Mouse (Mus musculus): ENCODE measurements around the gene Ate1.

DNA sequence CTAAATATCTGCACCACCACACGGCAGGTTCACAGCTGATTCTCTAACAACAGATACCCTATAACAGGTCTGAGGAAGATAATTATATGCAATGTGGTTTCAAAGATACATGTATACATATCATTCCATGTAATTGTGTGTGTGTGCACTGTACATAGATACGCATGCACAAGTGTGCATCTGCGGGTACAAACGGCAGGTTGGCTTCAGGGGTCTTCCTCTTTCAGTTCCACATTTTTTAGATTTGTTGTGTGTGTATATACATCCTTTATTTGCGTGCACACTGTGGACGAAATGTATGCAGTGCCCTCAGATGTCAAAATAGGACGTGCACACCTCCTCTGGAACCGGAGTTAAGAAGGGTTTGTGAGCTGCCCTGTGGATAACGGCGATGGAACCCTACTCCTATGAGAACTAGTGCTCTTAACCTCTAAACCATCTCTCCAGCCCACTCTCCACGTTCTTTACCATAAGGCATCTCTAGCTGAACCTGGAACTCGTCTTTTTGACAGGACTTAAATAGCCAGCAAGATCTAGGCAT, 27.5 kb upstream of the Ate1 start:
- TF ChIP-seq CTCF (IDR thresholded peaks at IDR 0.05) (no peak), EP300 (IDR thresholded peaks at IDR 0.05) (no peak)
